Mouse (Mus musculus) heart, postnatal 14 days (tissue): ENCODE data around the gene Fry. TPM values are rescaled to one million over a fixed set of nuclear protein-coding genes. Genes with fewer than 3 reads are reported as not detected.

ENCODE experiments used
- DNase-seq, 2 experiments: peaks; one replicate each; pipeline ENCODE4 v3.0.0; 2021 to 2022
- intact Hi-C: fragments of 180-260 bp; cut with DNase I; formaldehyde crosslinking; loops from one replicate; pipeline ENCODE4 v1.15.1; 2025
- total RNA-seq, 2 experiments: library from RNA; stranded (reverse); gene quantifications; 2 replicates each; pipeline ENCODE4 v1.2.3; 2021

Fry gene
- total RNA-seq, 2 experiments from 2014 or later, result 150 to 174 TPM

- no peak for DNase-seq
- intact Hi-C loops, result no loop called here
Measured at GRCm38 (mm10) chr5:150370895-150371294, 252.4 kb downstream of the Fry start.

DNA sequence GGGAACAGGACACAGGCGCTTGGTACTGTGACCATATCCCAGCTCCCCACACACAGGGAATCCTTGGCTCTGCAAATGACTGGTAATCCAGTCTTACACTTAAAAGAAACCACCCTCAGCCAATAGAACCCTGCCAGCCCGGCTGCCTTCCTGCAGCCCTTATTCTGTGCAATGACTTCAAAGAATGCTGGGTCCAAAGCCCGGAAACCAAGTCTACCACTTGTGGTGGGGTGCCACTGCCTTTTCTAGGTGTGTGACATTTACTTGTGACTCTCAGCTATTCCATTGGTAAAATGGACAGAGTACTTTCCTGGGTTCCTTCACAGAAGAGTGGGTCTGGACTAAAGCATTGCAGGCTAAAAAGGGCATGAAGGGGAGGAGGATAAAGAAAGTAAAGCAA lies 254.5 kb downstream of the Fry start:
- intact Hi-C loops, result no loop called here
- DNase-seq, result no peak

DNA sequence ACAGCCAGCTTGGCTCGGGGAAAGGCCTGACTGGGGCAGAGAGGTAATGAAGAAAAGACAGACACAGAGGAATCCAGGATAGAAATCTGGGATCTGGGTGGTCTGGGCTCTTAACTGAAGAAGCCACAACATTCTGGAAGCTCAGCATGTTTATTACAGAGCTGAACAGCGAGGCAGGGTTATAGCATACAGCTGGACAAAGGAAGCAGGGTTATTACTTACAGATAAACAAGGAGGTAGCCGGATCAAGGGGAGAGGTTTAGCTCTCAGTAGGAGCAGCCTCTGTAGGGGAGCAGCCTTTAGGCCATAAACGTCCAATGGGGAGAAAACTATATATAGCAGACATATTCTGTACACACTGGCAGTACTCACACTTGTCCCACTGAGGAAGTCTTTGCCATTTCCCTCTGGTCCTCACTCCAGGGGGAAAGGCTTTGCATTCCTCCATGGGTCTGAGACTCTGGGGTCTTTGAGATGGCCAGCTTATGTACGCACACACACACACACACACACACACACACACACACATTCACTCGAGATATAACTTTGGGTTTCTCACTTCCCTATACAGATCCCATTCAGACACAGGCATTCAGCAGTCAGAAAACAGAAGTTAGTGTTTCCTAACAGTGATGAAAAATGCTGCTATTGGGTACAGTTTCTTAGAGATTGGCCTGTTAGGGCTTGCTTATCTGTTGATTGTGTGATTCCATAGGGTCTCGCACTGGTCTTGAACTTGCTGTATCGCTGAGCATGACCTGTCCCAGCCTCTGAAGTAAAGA lies 256.5 kb downstream of the Fry start:
- DNase-seq, result no peak
- intact Hi-C loops, result no loop called here

DNA sequence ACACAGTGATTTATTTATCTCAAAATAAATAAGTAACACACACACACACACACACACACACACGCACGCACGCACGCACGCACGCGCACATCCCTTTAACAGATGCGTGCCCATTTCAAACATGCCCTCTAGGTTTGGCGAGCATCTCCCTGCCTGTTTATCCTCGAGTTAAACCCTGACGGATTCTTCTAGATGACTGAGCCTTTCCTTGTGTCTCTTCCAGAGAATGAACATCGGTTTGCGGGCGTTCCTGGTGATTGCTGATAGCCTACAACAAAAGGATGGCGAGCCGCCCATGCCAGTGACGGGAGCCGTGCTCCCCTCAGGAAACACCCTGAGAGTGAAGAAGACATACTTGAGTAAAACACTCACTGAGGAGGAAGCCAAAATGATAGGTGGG lies 260.1 kb downstream of the Fry start:
- DNase-seq, result no peak
- intact Hi-C loops, result no loop called here

DNA sequence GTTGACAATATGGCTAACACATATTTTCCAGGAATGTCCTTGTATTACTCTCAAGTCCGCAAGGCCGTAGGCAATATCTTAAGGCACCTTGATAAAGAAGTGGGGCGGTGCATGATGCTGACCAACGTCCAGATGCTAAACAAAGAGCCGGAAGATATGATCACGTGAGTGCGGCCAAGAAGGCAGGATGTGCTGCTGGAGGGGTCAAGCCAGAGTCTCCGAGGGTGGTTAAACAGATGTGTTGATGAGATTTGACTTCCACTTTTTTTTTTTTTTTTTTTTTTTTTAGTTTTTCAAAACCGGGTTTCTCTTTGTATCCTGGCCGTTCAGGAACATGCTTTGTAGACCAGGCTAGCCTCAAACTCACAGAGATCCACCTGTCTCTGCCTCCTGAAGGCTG lies 262.3 kb downstream of the Fry start:
- intact Hi-C loops, result no loop called here

GRCm38 (mm10) chr5:150382411-150382810 lies 264.0 kb downstream of the Fry start:
- no peak for DNase-seq
- intact Hi-C loops, result no loop called here

More for the DNA sequence above, 262.3 kb downstream of the Fry start:
- no peak for DNase-seq

GRCm38 (mm10) chr5:150384272-150385215 lies 266.1 kb downstream of the Fry start:
- DNase-seq, result no peak

DNA sequence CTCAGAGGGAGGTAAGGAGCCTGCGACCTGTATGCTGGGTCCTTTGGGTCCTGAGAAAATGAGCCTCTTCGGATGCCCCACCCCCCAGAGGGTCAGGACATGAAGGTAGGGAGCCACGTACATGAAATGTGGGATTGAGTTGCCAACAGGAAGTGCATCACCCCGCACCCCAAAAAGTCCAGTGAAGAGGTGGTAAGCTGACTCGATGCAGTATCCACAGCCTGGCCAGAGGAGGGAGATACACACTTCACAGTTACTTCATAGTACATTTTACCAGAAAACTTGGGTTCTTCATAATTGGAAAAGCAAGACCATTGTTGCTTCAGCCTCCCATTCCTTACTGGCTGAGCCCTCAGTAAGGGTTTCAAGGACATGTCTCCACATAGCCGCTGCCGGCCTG lies 266.8 kb downstream of the Fry start:
- intact Hi-C loops, result no loop called here
- DNase-seq, result no peak

More at GRCm38 (mm10) chr5:150384272-150385215, 266.1 kb downstream of the Fry start:
- intact Hi-C loops, result no loop called here

GRCm38 (mm10) chr5:150388623-150389022 lies 270.2 kb downstream of the Fry start:
- intact Hi-C loops, result no loop called here
- no peak for DNase-seq

DNA sequence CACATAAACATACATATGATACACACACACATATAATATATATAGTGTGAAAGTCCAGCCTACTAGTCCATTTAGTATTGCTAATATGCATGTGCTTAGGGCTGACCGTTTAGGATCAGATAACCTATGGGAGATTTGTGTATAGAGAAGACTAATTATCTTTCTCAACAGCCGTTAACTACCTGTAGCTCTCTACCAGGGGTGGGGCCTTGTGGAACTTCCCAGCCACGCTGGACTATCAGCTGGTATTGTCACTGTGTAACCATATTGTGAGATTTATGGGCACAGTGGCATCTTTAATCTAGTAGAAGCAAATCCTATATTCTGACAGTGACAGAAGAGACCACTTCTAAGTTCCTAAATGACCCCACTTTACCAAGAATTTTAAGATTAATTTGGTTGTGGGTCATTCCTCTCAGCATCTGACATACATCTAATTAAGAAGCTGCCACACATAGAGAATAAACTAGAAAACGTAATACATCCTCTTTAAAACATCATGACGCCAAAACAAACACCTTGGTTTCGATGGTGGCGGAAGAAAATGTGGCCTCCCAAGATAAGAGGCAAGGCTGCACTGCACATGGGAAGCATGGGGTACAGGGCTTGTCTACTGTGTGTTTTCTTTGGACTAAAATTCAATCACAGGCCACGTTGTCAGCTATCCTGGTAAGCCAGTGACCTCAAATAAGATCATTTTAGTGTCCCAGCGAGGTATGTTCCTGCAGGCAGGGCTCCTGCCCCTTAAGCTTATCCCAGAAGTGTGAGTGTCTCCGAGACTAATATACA lies 271.3 kb downstream of the Fry start:
- no peak for DNase-seq
- intact Hi-C loops, result no loop called here

DNA sequence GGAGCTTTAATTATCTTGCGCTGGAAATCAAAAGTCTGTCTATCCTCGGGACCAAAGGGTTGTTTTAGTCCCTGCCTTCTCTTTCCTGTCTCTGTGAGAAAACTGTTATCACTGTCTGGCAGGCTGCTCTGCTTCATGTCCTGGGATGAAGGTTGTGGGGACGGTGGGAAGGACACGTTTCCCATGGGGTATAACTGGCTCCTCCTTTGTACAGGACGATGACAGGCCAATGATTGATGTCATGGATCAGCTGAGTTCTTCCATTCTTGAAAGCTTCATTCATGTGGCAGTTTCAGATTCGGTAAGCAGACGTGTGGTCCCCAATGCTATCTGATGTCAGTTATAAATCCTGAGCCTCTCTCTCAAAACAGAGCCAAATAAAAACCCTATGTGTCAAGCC lies 272.0 kb downstream of the Fry start:
- DNase-seq, result no peak
- intact Hi-C loops, result no loop called here

DNA sequence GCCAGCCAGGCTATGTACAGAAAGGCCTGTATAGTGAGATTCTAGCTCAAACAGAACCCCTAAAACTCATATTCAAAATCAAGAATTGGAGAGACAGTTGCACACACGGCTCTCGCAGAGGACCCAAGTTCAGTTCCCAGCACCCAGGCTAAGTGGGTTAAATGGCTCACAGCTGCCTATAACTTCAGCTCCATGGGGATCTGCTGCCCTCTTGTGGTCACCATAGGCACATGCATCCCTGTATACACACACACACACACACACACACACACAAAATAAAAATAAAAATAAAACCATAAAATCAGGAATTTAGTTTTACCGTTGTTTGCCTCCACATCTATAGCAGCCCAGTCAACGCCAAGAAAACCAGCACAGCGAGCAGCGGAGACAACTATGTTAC lies 276.2 kb downstream of the Fry start:
- no peak for DNase-seq
- intact Hi-C loops, result no loop called here

- intact Hi-C loops, result no loop called here
Measured at GRCm38 (mm10) chr5:150402832-150403447, 284.5 kb downstream of the Fry start.

GRCm38 (mm10) chr5:150404867-150405266 lies 286.4 kb downstream of the Fry start:
- no peak for DNase-seq
- intact Hi-C loops, result no loop called here

More at GRCm38 (mm10) chr5:150402832-150403447, 284.5 kb downstream of the Fry start:
- DNase-seq, result no peak

DNA sequence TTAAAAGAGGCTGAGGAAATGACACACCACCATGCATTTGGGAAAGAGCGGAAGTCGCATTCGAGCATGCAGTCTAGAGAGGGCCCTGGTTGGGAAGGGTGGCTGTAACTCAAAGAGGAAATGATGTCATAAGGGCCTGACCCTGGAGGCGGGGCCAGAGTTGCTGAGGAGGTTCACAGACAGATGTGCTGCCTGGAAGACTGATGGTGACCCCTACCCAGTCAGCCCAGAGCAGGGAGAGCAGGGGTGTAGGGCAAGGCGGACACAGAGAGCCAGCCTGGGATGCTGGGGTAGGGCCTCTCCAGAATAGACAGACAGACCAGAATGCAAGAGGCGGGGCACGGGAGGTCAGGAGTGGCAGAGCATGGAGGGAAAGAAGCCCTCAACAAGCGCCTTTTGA lies 290.5 kb downstream of the Fry start:
- intact Hi-C loops, result no loop called here
- DNase-seq, result no peak

DNA sequence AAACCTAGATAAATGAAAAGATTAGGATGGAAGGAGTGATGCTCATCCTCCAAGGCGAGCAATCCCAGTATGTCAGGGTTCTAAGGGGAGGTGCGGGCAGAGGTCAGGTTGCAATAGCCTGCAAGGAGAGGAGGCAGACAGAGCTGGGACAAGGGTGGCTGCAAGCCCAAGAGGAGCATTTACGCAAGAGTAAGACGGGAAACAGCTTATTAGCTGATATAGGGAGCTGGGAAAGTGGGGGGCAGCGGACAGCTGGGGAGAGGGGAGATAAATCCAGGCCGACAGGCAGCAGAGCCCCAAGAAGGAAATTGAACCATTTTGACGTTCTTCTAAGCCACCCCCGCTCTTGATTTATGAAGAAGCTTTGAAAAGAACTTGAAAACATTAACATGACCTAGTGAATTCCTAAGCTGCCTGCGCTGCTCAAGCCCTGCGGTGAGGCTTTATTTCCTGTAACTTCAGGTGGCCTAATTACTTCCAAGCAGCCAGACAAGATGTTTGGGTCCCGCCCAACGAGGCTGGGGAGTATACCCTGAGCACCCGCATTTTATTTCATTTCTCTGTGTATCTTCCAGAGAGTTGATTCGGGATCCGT lies 291.1 kb downstream of the Fry start:
- DNase-seq, result no peak
- intact Hi-C loops, result no loop called here

DNA sequence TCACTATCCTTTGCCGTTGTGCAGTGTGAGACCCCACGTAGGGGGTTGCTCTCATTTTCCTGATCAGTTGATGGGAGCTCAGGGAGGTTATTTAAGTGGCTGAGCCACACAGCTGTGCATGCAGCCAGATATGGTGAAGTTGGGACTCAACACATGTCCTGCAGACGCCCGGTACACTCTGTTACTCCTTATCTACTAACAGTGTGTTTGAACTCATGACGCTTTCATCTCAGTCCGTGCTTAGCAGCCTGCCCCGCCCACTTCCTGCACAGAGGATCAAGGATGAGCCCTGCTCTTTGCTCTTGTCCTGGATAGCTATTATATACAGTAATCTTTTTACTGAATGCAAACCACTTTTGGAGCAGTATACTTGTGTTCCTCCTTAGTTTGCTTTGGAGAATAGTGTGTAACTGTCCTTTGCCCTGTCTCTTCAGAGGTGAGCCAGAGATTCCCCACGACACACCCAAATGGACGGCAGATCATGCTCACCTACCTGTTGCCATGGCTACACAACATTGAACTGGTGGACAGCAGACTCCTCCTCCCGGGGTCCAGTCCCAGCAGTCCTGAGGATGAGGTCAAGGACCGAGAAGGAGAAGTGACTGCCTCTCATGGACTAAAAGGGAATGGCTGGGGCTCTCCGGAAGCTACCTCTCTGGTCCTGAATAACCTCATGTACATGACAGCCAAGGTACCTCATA lies 294.5 kb downstream of the Fry start:
- no peak for DNase-seq
- intact Hi-C loops, result no loop called here

DNA sequence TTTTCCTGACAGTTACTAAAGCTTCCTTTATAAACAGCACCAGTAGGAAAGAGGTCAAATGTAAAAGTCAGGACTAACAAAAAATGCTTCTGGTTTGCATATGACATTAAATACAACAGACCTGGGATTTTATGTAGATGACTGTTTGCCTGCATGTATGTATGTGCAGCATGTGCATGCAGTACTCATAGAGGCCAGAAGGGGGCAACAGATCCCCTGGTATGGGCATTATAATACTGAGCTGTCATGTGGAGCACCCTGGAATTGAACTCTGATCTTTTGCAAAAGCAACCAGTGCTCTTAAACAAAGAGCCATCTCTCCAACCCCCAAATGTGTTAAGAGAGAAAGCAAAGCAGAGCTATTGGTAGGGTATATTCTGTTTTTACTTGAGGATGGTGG lies 296.4 kb downstream of the Fry start:
- intact Hi-C loops, result no loop called here
- DNase-seq, result no peak

DNA sequence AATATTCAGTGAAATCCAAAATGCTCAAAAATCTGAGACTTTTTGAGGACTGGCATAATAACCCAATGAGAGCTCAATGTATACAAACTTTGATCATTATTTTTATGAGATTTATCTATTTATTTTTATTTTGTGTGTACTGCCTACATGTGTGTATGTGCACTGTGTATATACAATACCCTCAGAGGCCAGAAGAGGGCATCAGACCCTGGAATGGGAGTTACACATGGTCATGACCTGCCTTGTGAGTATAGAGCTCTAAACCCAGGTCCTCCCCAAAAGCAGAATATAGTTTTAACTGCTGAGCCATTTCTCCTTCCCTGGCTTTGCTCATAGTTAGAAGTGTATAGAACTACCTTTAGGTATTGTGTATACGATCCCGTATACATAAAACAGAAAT lies 298.8 kb downstream of the Fry start:
- no peak for DNase-seq
- intact Hi-C loops, result no loop called here
